Mouse (Mus musculus) spleen, embryonic (tissue): ENCODE results near the gene Bloc1s2.

Experiments
- CTCF ChIA-PET: fragments of 350-600 bp; sonication (Branson Sonifier 250); formaldehyde crosslinking; loops from one replicate; lab custom pipeline; 2022; lab: Charles Lee

Gene Bloc1s2

DNA sequence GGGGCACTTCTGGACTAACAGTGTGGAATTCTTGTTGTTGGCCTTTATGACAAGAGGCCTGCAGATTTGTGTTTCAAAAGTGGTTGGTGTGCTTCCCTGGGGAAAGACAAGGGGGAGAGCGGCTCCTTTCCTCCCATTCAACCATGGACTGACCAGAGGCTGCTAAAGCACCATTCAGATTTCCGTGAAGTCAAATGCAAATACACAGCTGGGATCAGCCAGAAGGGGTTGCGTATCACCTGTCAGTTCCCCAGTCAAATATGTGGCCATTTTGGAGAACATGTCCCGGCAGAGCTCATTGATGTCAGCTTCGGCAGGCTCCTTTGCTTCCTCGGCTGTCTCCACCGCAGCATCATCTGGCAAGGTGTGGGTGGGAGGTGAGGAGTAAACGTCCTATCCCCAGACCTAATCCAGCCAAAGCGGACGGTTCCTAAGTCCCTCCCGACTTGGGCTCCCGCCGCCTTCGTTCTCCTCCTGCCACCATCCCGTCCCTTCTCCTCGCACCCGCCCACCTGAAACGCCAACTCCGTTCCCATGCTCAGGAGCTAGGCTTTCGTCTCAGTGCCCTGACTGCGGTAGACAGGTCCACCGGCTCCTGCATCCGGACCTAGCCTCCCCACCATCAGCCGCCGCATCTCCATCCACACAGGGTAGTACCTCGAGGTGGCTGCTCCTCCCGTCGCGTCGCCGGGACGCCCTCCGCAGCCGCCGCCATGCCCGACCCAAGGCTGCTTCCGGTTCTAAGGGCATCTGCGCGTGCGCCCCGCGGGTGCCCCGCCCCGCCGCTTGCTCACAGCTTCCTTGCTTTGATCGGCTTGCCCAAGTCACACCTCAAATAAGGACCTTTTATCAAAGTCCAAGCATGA lies at the start of gene Bloc1s2:
Gene Bloc1s2 (minus strand): TSS at position 745 of the 866 bp plus-strand sequence.
- CTCF ChIA-PET = interaction anchor here (0.6 to 0.7 kb wide), 2 partner anchors 313 to 885 kb away, joined by 3 read pairs; no protein-coding TSS in a partner anchor

DNA sequence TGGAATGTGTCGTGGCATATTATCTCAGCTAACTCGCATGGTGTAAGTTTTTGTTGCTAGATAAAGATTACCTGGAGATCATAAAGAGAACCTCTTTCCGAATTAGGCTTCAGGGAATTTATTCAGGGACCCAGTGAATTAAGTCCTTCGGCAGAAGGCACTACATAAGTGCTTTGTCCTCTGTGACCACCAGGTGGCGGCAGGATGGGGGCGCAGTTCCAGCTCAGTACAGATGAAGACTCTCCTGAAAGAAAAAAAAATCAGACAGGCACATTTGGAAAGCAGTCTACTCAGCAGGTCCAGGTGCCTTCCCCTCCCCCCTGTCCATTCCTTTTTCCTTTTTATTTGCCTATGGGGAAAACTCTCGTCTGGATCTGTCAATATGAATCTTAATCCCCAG lies 48.9 kb upstream of the Bloc1s2 start:
- CTCF ChIA-PET = interaction anchor here (0.8 kb wide), 1 partner anchor 34 kb away, joined by 7 read pairs; no protein-coding TSS in a partner anchor

DNA sequence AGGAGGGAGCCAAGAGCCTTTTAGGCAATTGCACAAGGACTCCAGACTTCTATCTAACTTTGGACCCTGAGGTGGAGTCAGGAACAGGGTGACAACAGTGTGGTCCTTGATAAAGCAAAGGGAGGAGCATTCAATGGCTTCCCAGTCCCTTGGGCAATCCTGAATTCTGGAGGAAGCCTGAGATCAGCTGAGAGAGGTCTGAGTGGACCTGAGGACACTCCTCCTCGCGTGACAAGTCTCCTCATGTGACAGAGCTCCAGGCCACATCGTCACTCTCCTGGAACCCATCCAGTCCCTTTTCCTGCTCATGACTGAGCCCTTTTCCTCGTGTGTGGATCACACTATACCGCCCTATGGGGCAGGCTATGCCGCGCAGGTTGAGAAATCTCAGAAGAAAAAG lies 47.7 kb upstream of the Bloc1s2 start:
- CTCF ChIA-PET = interaction anchor here (0.7 kb wide), 1 partner anchor 1414 kb away, joined by 13 read pairs; the partner anchor contains the start of gene Hps1

DNA sequence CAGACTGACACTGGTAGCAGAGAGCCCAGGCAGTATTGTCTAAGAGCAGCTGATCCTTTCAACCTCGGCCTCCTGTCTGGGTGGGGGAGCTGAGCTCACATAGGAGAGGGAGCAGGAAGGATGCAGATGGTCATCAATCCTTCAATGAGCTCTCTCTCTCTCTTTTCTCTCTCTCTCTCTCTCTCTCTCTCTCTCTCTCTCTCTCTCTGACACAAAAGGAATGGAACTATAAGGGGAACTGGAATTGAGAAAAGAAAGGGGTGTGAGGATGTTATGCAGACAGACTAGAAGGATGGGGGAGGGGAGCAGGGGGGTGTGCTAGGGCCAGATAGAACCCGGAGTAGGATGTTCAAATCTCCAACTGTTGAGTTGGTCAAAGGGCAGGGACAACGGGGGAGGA lies 46.1 kb upstream of the Bloc1s2 start, which contains the start of gene Pkd2l1:
Gene Pkd2l1 (minus strand): TSS at position 101 of the 400 bp plus-strand sequence.
- CTCF ChIA-PET = no interaction called here

DNA sequence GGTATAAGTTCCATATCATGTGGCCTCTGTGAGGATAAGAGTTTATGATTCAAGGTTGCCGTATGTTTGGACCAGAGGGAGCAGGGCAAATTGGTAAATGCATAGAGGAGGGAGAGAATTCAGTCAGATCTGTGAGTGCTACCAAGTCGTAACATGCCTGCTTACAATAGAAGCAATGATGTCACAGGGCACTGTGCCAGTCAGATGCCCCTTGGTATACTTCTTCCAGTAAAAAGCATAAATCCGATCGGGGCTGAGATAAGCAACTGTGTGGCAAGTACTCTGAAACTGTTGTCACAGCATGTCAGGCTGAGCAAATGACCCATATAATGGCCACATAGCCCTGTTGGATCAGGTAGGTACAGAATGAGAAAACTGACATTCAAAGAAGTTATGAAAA lies 42.8 kb upstream of the Bloc1s2 start:
- CTCF ChIA-PET = no interaction called here

DNA sequence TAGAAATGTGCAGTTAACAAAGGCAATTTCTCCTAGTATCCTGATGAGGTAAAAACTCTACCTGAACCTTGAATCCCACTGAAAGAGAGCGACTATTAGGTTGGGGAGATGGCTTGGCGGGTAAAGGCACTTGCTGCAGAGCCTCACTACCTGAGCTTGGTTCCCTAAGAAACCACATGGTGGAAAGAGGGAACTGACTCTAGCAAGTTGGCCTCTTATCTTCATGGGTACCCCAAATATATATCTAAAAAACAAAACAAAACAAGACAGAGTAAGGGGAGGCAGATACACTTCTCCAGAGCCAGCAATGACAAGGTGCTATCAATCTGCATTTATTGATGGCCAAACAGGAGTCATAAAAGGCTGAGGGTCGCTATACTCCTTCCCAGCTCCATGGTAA lies 37.7 kb upstream of the Bloc1s2 start:
- CTCF ChIA-PET = no interaction called here

DNA sequence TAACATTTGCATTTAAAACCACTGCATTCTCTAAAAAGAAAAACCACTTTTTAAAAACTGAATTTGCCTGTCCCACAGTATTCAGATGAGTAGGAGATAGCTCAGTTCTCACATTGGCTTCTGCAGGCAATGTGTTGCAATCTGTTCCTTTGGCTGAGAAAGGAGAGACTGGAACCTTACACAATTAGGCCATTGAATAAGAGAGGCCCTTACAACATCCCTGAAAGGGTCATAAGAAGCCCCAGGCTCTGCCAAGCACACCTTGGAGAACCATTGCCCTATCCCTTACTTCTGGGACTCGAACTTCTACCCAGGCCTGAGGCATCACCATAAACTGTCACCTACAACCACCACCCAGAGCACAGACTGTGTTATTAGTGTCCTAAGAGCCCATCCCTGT lies 34.3 kb upstream of the Bloc1s2 start:
- CTCF ChIA-PET = interaction anchor here (0.6 to 0.7 kb wide), 2 partner anchors 114 to 506 kb away, joined by 3 to 15 read pairs; no protein-coding TSS in a partner anchor

DNA sequence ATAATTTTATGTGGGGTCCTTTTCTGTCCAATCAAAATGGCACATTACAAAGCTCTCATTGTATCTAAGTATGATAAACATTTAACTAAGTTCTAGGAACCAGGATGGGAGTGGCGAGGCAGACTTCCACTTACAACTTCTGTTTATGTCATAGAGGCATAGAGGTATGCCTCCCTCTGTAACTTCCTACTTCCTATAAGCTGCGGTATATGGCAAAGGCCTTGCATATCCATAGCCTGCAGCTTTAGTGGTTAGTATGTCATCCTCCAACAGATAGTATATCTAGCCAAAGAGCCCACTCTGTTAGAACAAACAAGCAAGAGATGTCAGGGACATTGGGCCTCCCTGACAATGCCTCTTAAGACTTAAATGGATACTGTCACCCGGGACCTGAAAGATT lies 30.5 kb upstream of the Bloc1s2 start:
- CTCF ChIA-PET = no interaction called here

DNA sequence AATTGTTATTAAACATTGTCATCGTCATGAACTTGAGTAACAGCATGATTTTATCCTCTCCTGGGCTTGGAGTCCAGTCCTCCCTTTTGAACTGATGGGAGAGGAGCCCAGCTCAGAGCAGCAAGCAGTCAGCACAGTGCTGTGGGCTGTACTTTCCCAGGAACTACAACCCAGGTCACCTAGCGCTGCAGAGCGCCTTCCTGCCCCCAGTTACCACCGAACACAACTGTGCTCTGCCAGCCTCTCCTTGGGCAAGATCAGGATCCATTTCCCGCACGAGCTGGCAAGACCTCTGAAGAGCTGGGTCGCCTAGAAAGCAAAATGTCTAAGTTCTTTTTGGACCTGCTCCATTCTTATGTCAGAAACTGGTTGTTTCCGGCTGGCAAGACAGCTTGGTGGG lies 28.6 kb upstream of the Bloc1s2 start:
- CTCF ChIA-PET = no interaction called here

DNA sequence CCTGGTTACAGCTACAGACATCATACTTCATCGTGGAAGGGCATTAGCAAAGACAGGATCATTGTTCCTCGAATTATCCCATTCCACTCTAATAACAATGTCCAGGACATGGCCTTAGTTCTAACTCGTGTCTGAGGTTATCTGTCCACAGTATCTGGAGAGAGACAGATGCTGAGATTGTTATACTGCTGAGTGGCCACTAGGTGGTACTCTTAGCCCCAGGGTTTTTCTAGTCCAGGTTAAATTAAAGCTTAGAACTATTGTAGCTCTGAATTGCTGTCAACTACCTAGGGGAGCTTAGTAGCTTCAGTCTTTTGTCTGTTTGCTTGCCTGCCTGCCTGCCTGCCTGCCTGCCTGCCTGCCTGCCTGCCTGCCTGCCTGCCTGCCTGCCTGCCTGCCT lies 15.3 kb upstream of the Bloc1s2 start:
- CTCF ChIA-PET = interaction anchor here (0.6 to 0.9 kb wide), 2 partner anchors 33 to 46 kb away, joined by 7 to 8 read pairs; no protein-coding TSS in a partner anchor

DNA sequence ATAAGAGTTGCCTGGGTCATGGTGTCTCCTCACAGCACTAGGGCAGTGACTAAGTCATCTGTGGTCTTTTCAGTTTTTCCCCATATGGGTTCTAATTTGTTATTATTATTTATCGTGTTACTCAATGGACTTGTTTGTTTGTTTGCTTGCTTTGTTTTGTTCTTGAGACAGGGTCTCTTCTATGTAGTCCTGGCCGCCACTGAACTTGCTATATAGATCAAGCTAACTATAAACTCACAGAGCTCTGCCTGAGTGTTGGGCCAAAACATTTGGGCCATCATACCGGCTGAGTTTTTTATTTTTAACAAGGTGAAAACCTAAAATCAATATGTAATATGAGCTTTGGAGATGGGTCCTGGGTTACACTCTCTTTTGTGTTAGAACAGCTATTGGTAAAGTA lies 13.1 kb upstream of the Bloc1s2 start:
- CTCF ChIA-PET = interaction anchor here (0.6 kb wide), 1 partner anchor 387 kb away, joined by 5 read pairs; no protein-coding TSS in a partner anchor

DNA sequence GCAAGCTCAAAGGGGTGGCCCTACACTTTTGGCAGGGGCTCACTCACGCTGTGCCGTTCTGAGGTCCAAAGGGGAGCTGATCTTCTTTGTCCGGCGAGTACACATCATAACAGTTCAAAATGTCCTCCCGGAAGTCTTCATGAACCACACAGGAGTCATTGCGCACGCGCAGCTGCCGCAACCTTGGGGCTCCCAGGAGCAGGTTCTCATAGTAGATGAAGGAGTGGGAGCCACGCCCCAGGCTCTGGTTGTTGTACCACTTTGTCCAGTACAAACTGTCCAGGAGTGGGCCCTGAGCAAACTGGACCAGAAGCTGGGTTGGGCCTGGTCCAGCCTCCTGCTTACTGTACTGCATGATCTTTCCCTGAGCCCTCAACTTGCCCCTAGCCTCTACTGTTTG lies 10.8 kb upstream of the Bloc1s2 start:
- CTCF ChIA-PET = no interaction called here

DNA sequence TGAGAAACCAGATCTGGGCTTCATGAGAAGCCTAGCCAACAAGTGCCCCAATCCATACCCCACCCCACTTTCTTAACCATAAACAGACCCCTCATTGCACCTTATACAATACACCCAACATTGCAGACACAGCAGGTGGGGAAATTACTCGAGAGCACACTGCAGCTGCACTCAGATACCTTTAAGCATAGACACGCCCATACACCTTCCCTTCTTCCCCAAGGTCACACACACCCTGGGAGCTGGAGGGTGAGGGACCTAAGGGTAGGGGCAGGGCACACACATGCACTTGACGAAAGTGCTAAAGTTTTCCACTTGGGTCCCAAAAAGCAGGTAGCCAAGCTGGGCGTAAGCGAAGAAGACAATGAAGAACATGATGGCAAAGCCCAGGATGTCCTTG lies 7.5 kb upstream of the Bloc1s2 start:
- CTCF ChIA-PET = no interaction called here

DNA sequence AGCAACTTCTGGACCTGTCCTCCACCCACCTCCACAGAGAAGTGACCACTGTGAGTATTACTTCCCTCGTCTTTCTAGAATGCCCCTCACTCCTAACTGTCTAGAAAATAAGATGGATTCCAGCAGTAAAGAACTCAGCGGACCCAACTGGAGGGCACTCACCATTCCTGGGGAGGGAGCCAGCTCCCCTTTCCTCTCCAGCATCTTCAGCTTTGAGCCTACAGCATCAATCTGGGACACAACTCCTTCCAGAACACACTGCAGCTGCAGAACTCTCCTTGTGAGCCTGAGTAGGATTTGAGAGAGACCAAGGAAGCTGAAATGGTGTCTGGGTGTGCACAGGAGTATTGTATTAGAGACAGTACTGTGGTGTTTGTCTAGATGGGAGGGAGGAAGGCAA lies 2.7 kb upstream of the Bloc1s2 start:
- CTCF ChIA-PET = no interaction called here

DNA sequence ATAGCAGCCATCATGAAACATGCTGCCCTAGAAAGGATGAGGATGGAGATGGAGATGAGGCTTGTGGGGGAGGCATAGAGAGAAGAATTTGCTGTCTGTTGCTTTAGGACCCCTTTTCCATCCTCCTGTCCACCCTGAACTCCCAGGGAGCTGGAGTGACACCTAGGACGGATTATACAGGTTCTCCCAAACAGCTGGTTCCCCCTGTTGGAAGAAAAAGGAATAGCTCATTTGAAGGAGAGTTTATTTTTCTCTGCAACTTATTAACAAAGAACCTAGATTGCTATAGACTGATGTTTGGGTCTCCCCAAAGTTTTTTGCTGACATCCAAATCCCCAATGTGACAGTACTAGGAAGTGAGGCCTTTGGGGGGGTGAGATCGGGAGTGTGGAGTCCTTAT lies 2.1 kb upstream of the Bloc1s2 start:
- CTCF ChIA-PET = no interaction called here

DNA sequence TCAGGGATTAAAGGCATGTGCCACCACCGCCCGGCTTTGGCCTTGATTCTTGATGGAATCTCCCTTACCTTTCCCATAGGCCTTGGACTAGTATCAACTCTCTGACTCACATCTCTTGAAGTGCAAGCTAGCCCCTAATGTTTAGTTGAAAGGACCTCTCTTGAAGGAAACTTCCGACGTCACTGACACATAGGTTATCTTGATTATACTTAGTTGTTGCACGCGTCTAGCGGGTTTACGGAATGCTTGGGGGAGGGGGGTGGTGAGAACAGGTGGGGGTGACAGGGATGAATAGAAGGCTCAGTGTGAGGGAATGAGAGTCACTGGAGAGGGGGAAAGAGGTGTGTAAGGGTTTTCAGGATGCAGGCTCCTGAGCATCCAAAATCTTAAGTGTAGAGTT lies 705 bp upstream of the Bloc1s2 start:
- CTCF ChIA-PET = interaction anchor here (0.7 kb wide), 3 partner anchors 30 to 314 kb away, joined by 3 to 17 read pairs (median 4); no protein-coding TSS in a partner anchor

DNA sequence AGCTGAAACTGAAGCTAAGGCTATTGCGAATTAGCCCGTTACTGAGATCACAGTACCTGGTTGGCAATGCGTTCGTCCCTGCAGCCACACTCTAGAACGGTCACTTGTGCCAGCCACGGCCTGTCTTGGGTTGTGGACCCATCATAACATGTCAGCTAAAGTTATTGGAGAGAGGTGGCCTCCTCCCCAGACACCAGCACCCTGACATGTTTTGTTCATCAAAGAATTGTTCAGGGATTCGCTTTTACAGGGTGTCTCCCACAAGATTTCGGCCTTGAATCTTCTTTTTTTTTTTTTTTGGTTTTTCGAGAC lies 278 bp upstream of the Bloc1s2 start:
- CTCF ChIA-PET = interaction anchor here (0.7 kb wide), 3 partner anchors 30 to 314 kb away, joined by 3 to 17 read pairs (median 4); no protein-coding TSS in a partner anchor

DNA sequence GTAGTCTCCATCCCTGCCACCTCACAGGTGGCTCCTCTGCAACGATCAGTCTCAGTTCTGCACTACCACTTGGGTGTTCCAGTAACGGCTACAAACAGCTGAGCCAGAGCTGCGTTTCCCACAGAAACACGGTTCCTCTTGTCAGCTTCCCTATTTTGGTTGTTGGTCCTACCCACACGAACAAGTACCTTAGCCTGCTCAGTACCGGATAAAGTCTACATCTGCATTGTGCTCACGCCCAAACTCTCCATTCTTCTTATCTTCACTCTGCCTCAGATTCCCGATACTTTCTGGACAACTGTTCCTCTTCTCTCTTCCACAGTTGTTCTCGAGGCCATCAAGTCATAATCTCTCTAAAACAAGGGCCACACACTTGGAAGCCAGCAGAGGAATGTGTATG lies 1.9 kb downstream of the Bloc1s2 start:
- CTCF ChIA-PET = interaction anchor here (0.6 kb wide), 1 partner anchor 94 kb away, joined by 5 read pairs; no protein-coding TSS in a partner anchor

DNA sequence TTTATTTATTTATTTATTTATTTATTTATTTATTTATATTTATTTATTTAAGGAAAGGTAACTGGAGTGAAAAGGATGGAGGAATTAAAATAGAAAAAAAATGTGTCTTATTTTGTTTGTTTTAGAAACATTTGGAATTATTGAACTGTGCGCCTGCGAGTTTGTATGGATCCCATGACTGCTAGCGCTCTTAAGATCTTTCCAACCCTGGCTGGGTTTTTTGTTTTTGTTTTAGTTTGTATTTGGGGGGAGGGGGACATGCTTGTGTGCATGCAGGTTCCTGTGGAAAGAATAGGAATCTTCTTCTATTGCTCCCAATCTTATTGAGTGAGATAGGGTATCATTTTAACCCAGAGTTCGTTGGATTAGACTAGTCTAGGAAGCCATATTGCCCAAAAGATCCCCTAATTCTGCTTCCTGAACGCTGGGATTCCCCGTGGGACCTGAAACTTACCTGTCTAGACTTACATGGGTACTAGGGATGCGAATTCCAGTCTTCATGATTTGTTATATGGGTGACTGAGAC lies 10.2 kb downstream of the Bloc1s2 start:
- CTCF ChIA-PET = interaction anchor here (0.6 kb wide), 1 partner anchor 564 kb away, joined by 3 read pairs; no protein-coding TSS in a partner anchor

DNA sequence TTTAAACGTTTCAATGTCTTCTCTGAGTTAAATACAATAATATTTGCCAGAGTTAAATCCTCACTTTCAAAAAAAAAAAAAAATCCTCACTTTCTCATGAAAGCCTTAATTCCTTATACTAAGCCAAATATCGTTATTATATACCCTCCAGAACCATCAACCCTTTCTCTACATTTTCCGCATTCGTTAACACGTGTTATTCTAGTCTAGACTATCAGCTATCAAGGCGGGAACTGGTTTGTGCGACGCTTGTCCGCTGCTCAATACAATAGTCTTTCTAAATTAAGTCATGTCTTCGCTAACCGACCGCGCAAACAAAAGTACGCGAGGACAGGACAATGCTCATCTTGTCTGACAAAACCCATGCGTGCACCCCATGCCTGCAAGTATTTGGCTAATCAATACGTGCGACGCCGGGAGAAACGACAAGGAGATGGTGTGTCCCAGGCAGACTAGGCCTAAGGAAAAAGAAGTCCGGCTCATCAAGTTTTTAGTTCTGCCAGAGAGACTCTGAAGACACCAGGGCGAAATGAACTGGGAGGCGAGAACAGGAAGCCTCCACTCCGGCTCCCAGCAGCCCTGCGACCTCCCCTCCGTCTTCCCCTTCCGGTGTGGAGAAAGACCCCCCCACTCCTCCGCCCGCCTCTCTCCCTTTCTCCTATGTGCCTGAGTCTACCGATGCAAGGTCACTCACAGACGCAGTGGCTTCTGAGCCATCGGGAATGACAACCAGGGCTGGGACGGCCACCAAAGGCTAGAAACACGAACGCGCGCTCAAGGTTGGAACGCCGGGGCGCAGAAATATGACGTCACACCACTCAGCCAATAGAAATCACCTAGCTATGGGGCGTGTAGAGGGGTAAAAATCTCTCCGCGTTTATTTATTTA lies 10.9 kb downstream of the Bloc1s2 start, which contains the start of gene Cwf19l1:
Gene Cwf19l1 (minus strand): TSS at position 805 of the 888 bp plus-strand sequence.
- CTCF ChIA-PET = no interaction called here

DNA sequence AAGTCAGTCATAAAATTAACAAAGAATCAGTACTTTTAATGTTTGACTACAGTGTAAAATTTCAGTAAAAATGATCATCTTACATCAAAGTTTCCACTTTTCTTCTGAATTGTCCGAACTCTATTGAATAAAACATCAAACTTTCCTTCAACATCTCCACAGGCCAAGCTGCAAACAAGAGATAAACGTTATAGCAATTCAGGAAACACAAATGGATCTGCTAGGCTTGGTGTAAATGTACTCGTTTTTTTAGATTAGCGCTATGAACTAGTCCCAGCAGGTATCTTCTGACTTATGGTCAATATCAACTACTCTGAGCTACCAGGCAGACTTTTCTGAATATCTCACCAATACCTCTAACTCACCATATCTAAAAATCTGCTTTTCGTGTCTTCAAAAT lies 13.3 kb downstream of the Bloc1s2 start:
- CTCF ChIA-PET = no interaction called here
